Mouse (Mus musculus) kidney, embryonic 15.5 days (tissue): Measurements from ENCODE around the gene Lypd6b. TPM values are rescaled to one million over a fixed set of nuclear protein-coding genes. Genes with fewer than 3 reads are reported as not detected.

Source experiments
- ATAC-seq: fragments of 200-750 bp; cut with Nextera tagmentation; replicated peaks from 2 replicates; pipeline ENCODE4 v1.8.0; 2017; ENCODE audit warnings: moderate TSS enrichment; ENCODE audit not compliant: low FRiP score
- H3K27ac ChIP-seq: fragments of 300-500 bp; sonication (generic); 2 replicates; pipeline ENCODE4 v1.5.1; 2015; ENCODE audit warnings: mild to moderate bottlenecking, inconsistent platforms
- H3K27me3 ChIP-seq: fragments of 300-500 bp; sonication (generic); 2 replicates; pipeline ENCODE4 v1.6.1; 2015; ENCODE audit warnings: inconsistent platforms
- H3K36me3 ChIP-seq: fragments of 300-500 bp; sonication (generic); 2 replicates; pipeline ENCODE4 v1.6.1; 2015; ENCODE audit warnings: inconsistent platforms
- H3K4me1 ChIP-seq: fragments of 300-500 bp; sonication (generic); 2 replicates; pipeline ENCODE4 v1.6.1; 2015; ENCODE audit warnings: inconsistent platforms
- H3K4me2 ChIP-seq: fragments of 300-500 bp; sonication (generic); 2 replicates; pipeline ENCODE4 v1.6.1; 2015; ENCODE audit warnings: moderate library complexity, mild to moderate bottlenecking, inconsistent platforms
- H3K4me3 ChIP-seq: fragments of 300-500 bp; sonication (generic); replicated peaks from 2 replicates; pipeline ENCODE4 v1.5.1; 2015; ENCODE audit warnings: mild to moderate bottlenecking, inconsistent platforms
- H3K9ac ChIP-seq: fragments of 300-500 bp; sonication (generic); 2 replicates; pipeline ENCODE4 v1.6.1; 2015; ENCODE audit warnings: mild to moderate bottlenecking, inconsistent platforms
- H3K9me3 ChIP-seq: fragments of 300-500 bp; sonication (generic); replicated peaks from 2 replicates; pipeline ENCODE4 v1.6.1; 2016; ENCODE audit warnings: inconsistent platforms
- WGBS: fragments of 180-500 bp; shearing (Covaris S2); methylation state at CpG from one replicate; pipeline ENCODE4 v1.1.7; 2015; ENCODE audit warnings: mixed read lengths; 5-methylcytosine and 5-hydroxymethylcytosine counted together
- polyA plus RNA-seq: library from polyadenylated mRNA; unstranded; fragments of >200 nt; fragmentation: Nextera tagmentation; extraction: Ambion mirVana; gene quantifications from 2 replicates; pipeline ENCODE4 v1.2.1, GENCODE M21; 2015

Lypd6b gene
- polyA plus RNA-seq, 1 experiment from 2014 or later = 10.0 TPM

- Histone ChIP-seq H3K27ac (no peak overlapping the region), H3K9ac (no peak overlapping the region), H3K9me3 (no peaks in the 10 kb centered on the region), H3K36me3 (no peaks in the 10 kb centered on the region), H3K4me1 (no peaks in the 10 kb centered on the region), H3K27me3 (no peaks in the 10 kb centered on the region), H3K4me3 (no peak overlapping the region), H3K4me2 (no peak overlapping the region)
- ATAC-seq = no peak
- WGBS = 92% methylated on average over 3 of the region's 3 CpGs
These were observed 183.5 kb downstream of the Lypd6b start for GRCm38 (mm10) chr2:49970990-49971389.

DNA sequence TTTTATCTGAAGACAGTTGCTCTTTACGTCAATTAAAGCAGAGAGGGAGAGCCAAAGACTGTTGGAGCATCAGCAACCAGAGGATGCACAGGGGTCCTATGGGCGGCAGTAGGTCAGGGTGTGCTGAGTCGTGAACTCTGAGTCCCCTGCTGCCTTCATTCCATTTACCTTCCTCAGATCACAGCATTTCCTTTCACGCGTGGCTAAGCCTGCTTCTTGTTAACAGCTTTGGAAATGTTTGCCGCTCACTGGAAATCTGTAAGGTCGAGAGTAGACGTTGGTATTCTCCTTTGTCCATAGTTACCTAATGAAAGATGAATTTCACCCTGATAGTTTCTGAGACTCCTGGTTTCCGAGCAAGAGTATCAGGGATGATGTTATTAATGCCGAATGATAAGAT is 191.1 kb downstream of the Lypd6b start:
- no peak for ATAC-seq
- Histone ChIP-seq H3K4me1 (no peaks in the 10 kb centered on the region), H3K4me2 (no peak overlapping the region), H3K27me3 (no peaks in the 10 kb centered on the region), H3K36me3 (no peaks in the 10 kb centered on the region), H3K9ac (no peak overlapping the region), H3K9me3 (no peaks in the 10 kb centered on the region), H3K4me3 (no peak overlapping the region), H3K27ac (no peak overlapping the region)
- 56% methylated on average over 10 of the region's 10 CpGs for WGBS

DNA sequence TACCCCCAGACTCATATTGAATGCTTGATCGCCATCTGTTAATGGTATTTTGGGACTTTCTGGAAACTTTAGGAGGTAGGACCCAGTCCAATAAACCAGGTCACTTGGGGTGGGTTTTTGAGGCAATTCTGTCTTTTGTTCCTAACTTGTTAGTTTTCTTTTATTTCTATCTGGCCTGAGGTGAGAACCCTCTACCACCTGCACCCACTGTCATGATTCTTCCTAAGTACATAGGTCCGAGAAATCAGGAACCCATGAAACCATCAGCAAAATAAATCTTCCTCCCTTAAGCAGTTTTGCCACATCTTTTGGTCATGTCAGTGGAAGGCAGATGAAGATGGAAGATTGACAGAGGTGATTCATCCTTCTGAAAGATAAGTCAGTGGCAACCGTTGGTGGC is 192.5 kb downstream of the Lypd6b start:
- H3K9ac ChIP-seq = no peak overlapping the region
- no peak for ATAC-seq
- H3K36me3 ChIP-seq = no peaks in the 10 kb centered on the region
- no peak overlapping the region for H3K27ac ChIP-seq
- no peak overlapping the region for H3K4me2 ChIP-seq
- no peaks in the 10 kb centered on the region for H3K9me3 ChIP-seq
- WGBS = 84% methylated on average over 3 of the region's 3 CpGs
- no peaks in the 10 kb centered on the region for H3K4me1 ChIP-seq
- H3K27me3 ChIP-seq = no peaks in the 10 kb centered on the region
- H3K4me3 ChIP-seq = no peak overlapping the region

GRCm38 (mm10) chr2:49983021-49983420 is 195.5 kb downstream of the Lypd6b start:
- Histone ChIP-seq H3K27me3 (no peaks in the 10 kb centered on the region), H3K27ac (no peak overlapping the region), H3K36me3 (no peaks in the 10 kb centered on the region), H3K9me3 (no peaks in the 10 kb centered on the region), H3K9ac (no peak overlapping the region), H3K4me1 (no peaks in the 10 kb centered on the region), H3K4me2 (no peak overlapping the region), H3K4me3 (no peak overlapping the region)
- WGBS = 80% methylated on average over 5 of the region's 5 CpGs
- no peak for ATAC-seq

- no peak for ATAC-seq
- Histone ChIP-seq H3K27ac (no peak overlapping the region), H3K9ac (no peak overlapping the region), H3K27me3 (no peaks in the 10 kb centered on the region), H3K36me3 (no peaks in the 10 kb centered on the region), H3K4me1 (no peaks in the 10 kb centered on the region), H3K4me2 (no peak overlapping the region), H3K9me3 (no peaks in the 10 kb centered on the region), H3K4me3 (no peak overlapping the region)
- WGBS = 41% methylated on average over 3 of the region's 3 CpGs
These were observed 197.3 kb downstream of the Lypd6b start for GRCm38 (mm10) chr2:49984780-49985179.

GRCm38 (mm10) chr2:49995841-49996240 is 208.4 kb downstream of the Lypd6b start:
- H3K4me3 ChIP-seq = no peak overlapping the region
- WGBS = 78% methylated on average over 4 of the region's 4 CpGs
- H3K27ac ChIP-seq = no peak overlapping the region
- no peak overlapping the region for H3K4me2 ChIP-seq
- no peak overlapping the region for H3K9ac ChIP-seq
- H3K36me3 ChIP-seq = no peaks in the 10 kb centered on the region
- H3K4me1 ChIP-seq = no peaks in the 10 kb centered on the region
- no peaks in the 10 kb centered on the region for H3K27me3 ChIP-seq
- ATAC-seq = no peak
- no peaks in the 10 kb centered on the region for H3K9me3 ChIP-seq

DNA sequence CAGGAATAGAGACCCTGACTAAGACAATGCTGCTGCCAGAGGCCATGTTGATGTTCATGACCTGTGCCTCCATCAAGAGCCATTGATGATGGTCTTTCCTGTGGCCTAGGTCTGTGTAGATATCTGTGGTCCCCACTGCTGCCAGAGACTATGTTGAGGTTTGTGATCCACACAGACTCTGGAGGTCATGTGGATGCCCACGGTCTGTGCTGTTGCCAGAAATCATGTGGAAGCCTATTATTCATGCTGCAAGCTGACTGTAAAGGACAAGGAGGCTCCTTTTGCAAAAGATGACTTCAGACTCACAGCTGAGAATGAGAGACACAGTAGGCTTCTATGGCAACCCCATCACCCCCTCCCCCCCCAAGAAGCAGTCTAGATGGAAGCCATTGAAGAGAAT is 209.7 kb downstream of the Lypd6b start:
- Histone ChIP-seq H3K4me2 (no peak overlapping the region), H3K36me3 (no peaks in the 10 kb centered on the region), H3K4me3 (no peak overlapping the region), H3K27me3 (no peaks in the 10 kb centered on the region), H3K27ac (no peak overlapping the region), H3K4me1 (peaks cover 2% of the 10 kb centered on the region; the same call in 1 of the 2 replicates), H3K9ac (no peak overlapping the region), H3K9me3 (no peaks in the 10 kb centered on the region)
- 90% methylated on average over 1 of the region's 1 CpGs for WGBS
- no peak for ATAC-seq

Other genes with a start within 250 kb of the Lypd6b start
- gene Kif5c, start 168.4 kb upstream of the Lypd6b start, polyA plus RNA-seq = 6.0 and 6.7 TPM in 2 replicates